8 mouse cellular contexts compared by ENCODE assay signal in the genomic region with DNA sequence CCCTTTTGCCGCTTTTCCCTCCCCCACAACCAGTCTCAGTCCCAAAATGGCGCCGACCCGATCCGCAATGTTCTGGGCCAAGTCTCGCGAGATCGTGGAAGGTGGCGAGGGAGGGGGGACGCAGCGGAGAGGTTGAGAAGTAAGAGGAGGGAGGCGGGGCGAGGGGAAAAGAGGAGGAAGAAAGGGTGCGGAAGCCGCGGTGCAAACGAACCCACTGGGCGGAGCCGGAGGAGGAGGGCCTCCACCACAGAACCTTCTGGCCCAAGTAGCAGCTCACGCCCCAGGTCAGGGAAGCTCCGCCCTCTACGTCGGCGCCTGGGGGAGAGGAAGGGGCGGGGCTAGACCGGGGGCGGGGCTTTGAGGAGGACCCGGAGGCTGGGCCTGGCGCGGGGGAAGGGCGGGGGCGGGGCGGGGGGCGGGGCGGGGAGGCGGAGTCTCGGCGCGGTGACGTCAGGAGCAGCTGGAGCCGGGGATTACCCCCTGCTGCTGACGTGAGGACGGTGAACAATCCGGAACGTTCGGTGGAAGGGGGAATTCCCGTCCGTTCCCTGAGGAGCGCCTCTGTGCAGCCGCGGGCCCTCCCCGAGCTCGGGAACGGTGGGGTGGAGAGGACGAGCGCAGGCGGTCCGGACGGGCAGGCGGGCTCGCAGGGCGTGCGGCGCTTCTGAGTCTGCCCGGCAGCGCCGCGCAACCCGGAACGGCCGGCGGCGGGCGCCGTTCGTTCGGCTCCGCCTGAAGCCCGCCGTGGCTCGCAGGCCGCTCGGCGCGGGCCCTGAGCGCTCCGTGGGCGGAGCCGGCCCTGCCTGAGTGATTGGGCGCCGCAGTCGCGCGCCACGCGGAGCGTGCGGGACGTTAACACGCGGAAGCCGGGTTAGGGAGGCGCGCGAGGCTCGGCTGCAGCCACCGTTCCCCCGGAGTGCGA. TPM values are rescaled to one million over a fixed set of nuclear protein-coding genes. Genes with fewer than 3 reads are reported as not detected.
DNase-seq lines count a peak whose midpoint lies in the region; ATAC-seq and TF ChIP-seq lines count a peak whose summit lies in the region.

A gene (minus strand): TSS at position 310 of the 922 bp plus-strand sequence.

- peak; percentile 97 for ATAC-seq in heart, embryonic 15.5 days (replicated peaks; ENCODE audit: insufficient number of reproducible peaks, insufficient read depth, low FRiP score, low read depth)
- ATAC-seq in liver, embryonic 14.5 days (ENCODE audit: insufficient read depth), result peak; percentile 91
- peak; percentile 95 for ATAC-seq in neural tube, embryonic 11.5 days (ENCODE audit: insufficient read depth, low FRiP score, low TSS enrichment)
- peak; percentile 97 for ATAC-seq in stomach, postnatal 0 days (ENCODE audit: low FRiP score, low TSS enrichment)

- peak within 1 kb of the TSS; percentile 77 for H3K4me3 ChIP-seq in forebrain, embryonic 10.5 days
- H3K4me3 ChIP-seq in heart, embryonic 15.5 days, result peak within 1 kb of the TSS; percentile 88
- H3K4me3 ChIP-seq in liver, embryonic 14.5 days (ENCODE audit: insufficient read depth in 1 of 2, low read depth in 2 of 2, low read length in 2 of 2), result peak within 1 kb of the TSS; percentile 80 to 99
- peak within 1 kb of the TSS; percentile 94 for H3K4me3 ChIP-seq in neural tube, embryonic 11.5 days (ENCODE audit: low read depth, low read length)
- H3K4me3 ChIP-seq in stomach, postnatal 0 days (ENCODE audit: low read depth, low read length), result peak within 1 kb of the TSS; percentile 88

- DNase-seq in CD8-positive naive resting alpha-beta T cell, adult 2 months (ENCODE audit: low read depth in 2 of 2, low spot score in 2 of 2), result peak; percentile 100
- DNase-seq in c-Kit-positive CD71-negative TER-119-negative erythroid progenitor cells, embryonic 14.5 days (ENCODE audit: low read depth), result peak; percentile 100
- peak; percentile 100 for DNase-seq in forebrain, embryonic 10.5 days (ENCODE audit: extremely low spot score, low spot score)
- DNase-seq in kidney, postnatal 25 days, result peak; percentile 100
- peak; percentile 100 for DNase-seq in liver, embryonic 14.5 days (ENCODE audit: low read depth in 3 of 3, low spot score in 3 of 3)
- DNase-seq in neural tube, embryonic 11.5 days (ENCODE audit: low spot score), result peak; percentile 99
- peak; percentile 100 for DNase-seq in stomach, postnatal 0 days (ENCODE audit: low spot score)

- peak within 1 kb of the TSS; percentile 85 for H3K4me2 ChIP-seq in heart, embryonic 15.5 days
- peak within 1 kb of the TSS; percentile 93 for H3K4me2 ChIP-seq in liver, embryonic 14.5 days (ENCODE audit: low read depth)
- H3K4me2 ChIP-seq in neural tube, embryonic 11.5 days (ENCODE audit: low read depth), result peak within 1 kb of the TSS; percentile 70
- H3K4me2 ChIP-seq in stomach, postnatal 0 days (replicated peaks; ENCODE audit: low read depth), result peak within 1 kb of the TSS; percentile 92

- WGBS in forebrain, embryonic 10.5 days, result under 1% methylated on average over 101 of the region's 109 CpGs
- WGBS in heart, embryonic 15.5 days, result under 1% methylated on average over 96 of the region's 109 CpGs
- WGBS in liver, embryonic 14.5 days (ENCODE audit: insufficient replicate concordance), result under 1% methylated on average over 105 of the region's 109 CpGs
- under 1% methylated on average over 55 of the region's 109 CpGs for WGBS in neural tube, embryonic 11.5 days
- under 1% methylated on average over 72 of the region's 109 CpGs for WGBS in stomach, postnatal 0 days

- H3K9ac ChIP-seq in heart, embryonic 15.5 days, result peak within 1 kb of the TSS; percentile 85
- peak within 1 kb of the TSS; percentile 95 for H3K9ac ChIP-seq in liver, embryonic 14.5 days (replicated peaks)
- peak within 1 kb of the TSS; percentile 97 for H3K9ac ChIP-seq in neural tube, embryonic 11.5 days (ENCODE audit: low read length)
- peak within 1 kb of the TSS; percentile 98 for H3K9ac ChIP-seq in stomach, postnatal 0 days (ENCODE audit: low read length)

- H3K27me3 ChIP-seq in forebrain, embryonic 10.5 days (ENCODE audit: poor library complexity, severe bottlenecking), result peaks cover 41% of the 10 kb centered on the region
- peaks cover 23% of the 10 kb centered on the region for H3K27me3 ChIP-seq in heart, embryonic 15.5 days
- H3K27me3 ChIP-seq in liver, embryonic 14.5 days (ENCODE audit: control insufficient read depth, insufficient read depth, low read length), result peaks cover 10% of the 10 kb centered on the region
- peaks cover 12% of the 10 kb centered on the region; the same call in 1 of the 2 replicates for H3K27me3 ChIP-seq in neural tube, embryonic 11.5 days (ENCODE audit: control insufficient read depth, insufficient read depth, low read length)
- H3K27me3 ChIP-seq in stomach, postnatal 0 days (ENCODE audit: control insufficient read depth, insufficient read depth, low read length), result no peaks in the 10 kb centered on the region

- H3K27ac ChIP-seq in forebrain, embryonic 10.5 days, result peak within 1 kb of the TSS; percentile 99
- peak within 1 kb of the TSS; percentile 99 for H3K27ac ChIP-seq in heart, embryonic 15.5 days
- peak within 1 kb of the TSS; percentile 97 for H3K27ac ChIP-seq in liver, embryonic 14.5 days
- H3K27ac ChIP-seq in neural tube, embryonic 11.5 days (ENCODE audit: low read depth, low read length), result peak within 1 kb of the TSS; percentile 98
- H3K27ac ChIP-seq in stomach, postnatal 0 days (replicated peaks), result peak within 1 kb of the TSS; percentile 99

- peak; percentile 1; the same call in 1 of the 2 replicates for TF ChIP-seq CTCF in liver, embryonic 14.5 days (IDR thresholded peaks at IDR 0.05; ENCODE audit: low read depth)
- TF ChIP-seq CTCF in stomach, postnatal 0 days (IDR thresholded peaks at IDR 0.05; ENCODE audit: low read depth), result no peak

- TF ChIP-seq EP300 in liver, embryonic 14.5 days (IDR thresholded peaks at IDR 0.05; ENCODE audit: low read depth), result peak; percentile 77
- TF ChIP-seq EP300 in stomach, postnatal 0 days (optimal IDR thresholded peaks at IDR 0.05), result peak; percentile 98

- peaks cover 13% of the 10 kb centered on the region for H3K36me3 ChIP-seq in forebrain, embryonic 10.5 days (replicated peaks)
- no peaks in the 10 kb centered on the region for H3K36me3 ChIP-seq in heart, embryonic 15.5 days
- H3K36me3 ChIP-seq in liver, embryonic 14.5 days (replicated peaks; ENCODE audit: control insufficient read depth, insufficient read depth, low read depth), result no peaks in the 10 kb centered on the region; the same call in 1 of the 2 replicates
- no peaks in the 10 kb centered on the region for H3K36me3 ChIP-seq in neural tube, embryonic 11.5 days (ENCODE audit: control insufficient read depth, insufficient read depth, low read length)
- H3K36me3 ChIP-seq in stomach, postnatal 0 days (ENCODE audit: control insufficient read depth, insufficient read depth, low read length), result no peaks in the 10 kb centered on the region

- H3K9me3 ChIP-seq in forebrain, embryonic 10.5 days, result no peaks in the 10 kb centered on the region
- H3K9me3 ChIP-seq in heart, embryonic 15.5 days (replicated peaks), result no peaks in the 10 kb centered on the region
- H3K9me3 ChIP-seq in liver, embryonic 14.5 days (ENCODE audit: control insufficient read depth, low read length), result no peaks in the 10 kb centered on the region
- H3K9me3 ChIP-seq in neural tube, embryonic 11.5 days (ENCODE audit: control insufficient read depth, low read length), result no peaks in the 10 kb centered on the region
- H3K9me3 ChIP-seq in stomach, postnatal 0 days (ENCODE audit: control insufficient read depth, low read length), result no peaks in the 10 kb centered on the region

- peaks cover 45% of the 10 kb centered on the region for H3K4me1 ChIP-seq in forebrain, embryonic 10.5 days
- H3K4me1 ChIP-seq in heart, embryonic 15.5 days (replicated peaks), result peaks cover 19% of the 10 kb centered on the region
- H3K4me1 ChIP-seq in liver, embryonic 14.5 days (replicated peaks; ENCODE audit: control insufficient read depth in 2 of 2, insufficient read depth in 2 of 2, low read length in 1 of 2), result peaks cover 9 to 14% of the 10 kb centered on the region in 2 experiments
- peaks cover 9% of the 10 kb centered on the region; the same call in 1 of the 2 replicates for H3K4me1 ChIP-seq in neural tube, embryonic 11.5 days (ENCODE audit: control insufficient read depth, insufficient read depth, low read length)
- no peaks in the 10 kb centered on the region; the same call in 1 of the 2 replicates for H3K4me1 ChIP-seq in stomach, postnatal 0 days (replicated peaks; ENCODE audit: control insufficient read depth, insufficient read depth)

RNA-seq across cellular contexts. Expression of the gene that starts here (rescaled TPM):
- 89.1 and 101 TPM in 2 replicates for polyA plus RNA-seq in forebrain, embryonic 10.5 days (2016; fragmentation: Nextera tagmentation; extraction: Ambion mirVana)
- polyA plus RNA-seq in heart, embryonic 15.5 days (2015; fragmentation: Nextera tagmentation; extraction: Ambion mirVana), result 53.9 and 55.2 TPM in 2 replicates
- polyA plus RNA-seq in liver, embryonic 14.5 days (2012; rRNA removed), result 8.3 and 19.2 TPM in 2 replicates
- polyA plus RNA-seq in liver, embryonic 14.5 days (2014; fragmentation: Nextera tagmentation; extraction: Ambion mirVana), result 36.2 and 38.2 TPM in 2 replicates
- 129 and 135 TPM in 2 replicates for polyA plus RNA-seq in neural tube, embryonic 11.5 days (2014; fragmentation: Nextera tagmentation; extraction: Ambion mirVana)
- polyA plus RNA-seq in stomach, postnatal 0 days (2015; fragmentation: Nextera tagmentation; extraction: Ambion mirVana), result 33.5 and 35.9 TPM in 2 replicates

Comparison
In these comparisons a context has a peak if more than half of its experiments do, and no peak if none do; other contexts are left out.
1. Peak in every context shown above with its lines: DNase-seq, ATAC-seq, H3K4me3 ChIP-seq and H3K27ac ChIP-seq.